Mouse (Mus musculus): ENCODE measurements around the gene Vps8. TPM values are rescaled to one million over a fixed set of nuclear protein-coding genes. Genes with fewer than 3 reads are reported as not detected.

The Vps8 gene
- total and polyA plus RNA-seq, 3 experiments: 13.6 to 17.6 (median 15.9) TPM

GRCm38 (mm10) chr16:21402068-21402467 lies 20.9 kb upstream of the Vps8 start:
- H3K27me3 ChIP-seq (replicated peaks): no peaks in the 10 kb centered on the region
- dilution Hi-C loops (cut with MboI; ENCODE audit: extremely low pct_ligation_motif_present, extremely low pct_unique_long_range_greater_than_20kb, low sequenced_read_pairs): no loop called here
- in situ Hi-C loops (cut with MboI; ENCODE audit: low pct_ligation_motif_present, low pct_unique_long_range_greater_than_20kb, low sequenced_read_pairs): no loop called here
- no peak overlapping the region for H3K4me3 ChIP-seq (replicated peaks in 1 of 3; ENCODE audit: low read depth in 2 of 3, low read length in 2 of 3, poor library complexity in 1 of 3)
- H3K9me3 ChIP-seq (replicated peaks; ENCODE audit: low read length): no peaks in the 10 kb centered on the region
- H3K9ac ChIP-seq (ENCODE audit: insufficient read depth, low read depth): no peak overlapping the region
- H3K4me2 ChIP-seq (ENCODE audit: insufficient read depth, low read depth, poor library complexity, severe bottlenecking): no peak overlapping the region
- H3K4me1 ChIP-seq (ENCODE audit: control insufficient read depth in 1 of 2, insufficient read depth in 2 of 2): 0 out of 4 replicates have a peak, but pooled peaks cover 0 to 2% of the 10 kb centered on the region in 2 experiments
- no peaks in the 10 kb centered on the region for H3K79me2 ChIP-seq (replicated peaks; ENCODE audit: control insufficient read depth, extremely low read depth, insufficient read depth, poor library complexity, severe bottlenecking)
- DNase-seq (ENCODE audit: extremely low read depth): no peak
- no peak overlapping the region for H3K27ac ChIP-seq (ENCODE audit: insufficient read depth, low read depth)
- TF ChIP-seq MAFK (IDR thresholded peaks at IDR 0.05; ENCODE audit: insufficient replicate concordance, low read length): no peak
- no peak for TF ChIP-seq ZC3H11A (IDR thresholded peaks at IDR 0.05; ENCODE audit: low read depth, low read length)
- no peak for TF ChIP-seq IRF4 (IDR thresholded peaks at IDR 0.05; ENCODE audit: low read depth, low read length)
- no peak for TF ChIP-seq MEF2A (IDR thresholded peaks at IDR 0.05; ENCODE audit: borderline replicate concordance, low read depth, low read length)
- no peak for TF ChIP-seq USF2 (conservative IDR thresholded peaks at IDR 0.05; ENCODE audit: low read depth, low read length)
- TF ChIP-seq TBP (conservative IDR thresholded peaks at IDR 0.05; ENCODE audit: low read depth, low read length): no peak
- TF ChIP-seq ZMIZ1 (IDR thresholded peaks at IDR 0.05; ENCODE audit: low read depth, low read length): no peak
- TF ChIP-seq CTCF (conservative IDR thresholded peaks at IDR 0.05 in 1 of 2, IDR thresholded peaks at IDR 0.05 in 1 of 2; ENCODE audit: low read depth in 2 of 2, low read length in 2 of 2): no peak
- TF ChIP-seq RAD21 (IDR thresholded peaks at IDR 0.05; ENCODE audit: low read depth, low read length): no peak
- TF ChIP-seq ELF1 (IDR thresholded peaks at IDR 0.05; ENCODE audit: low read depth, low read length): no peak
- no peak for TF ChIP-seq KAT2A (IDR thresholded peaks at IDR 0.05; ENCODE audit: insufficient replicate concordance, low read length)
- no peak for TF ChIP-seq ZNF384 (IDR thresholded peaks at IDR 0.05; ENCODE audit: low read depth, low read length)
- no peak for TF ChIP-seq CHD1 (IDR thresholded peaks at IDR 0.05; ENCODE audit: low read depth, low read length)
- no peak for TF ChIP-seq TCF12 (IDR thresholded peaks at IDR 0.05; ENCODE audit: low read depth, low read length)
- no peak for TF ChIP-seq MAX (IDR thresholded peaks at IDR 0.05; ENCODE audit: low read length)
- no peak for TF ChIP-seq JUND (conservative IDR thresholded peaks at IDR 0.05; ENCODE audit: low read depth, low read length)
- no peaks in the 10 kb centered on the region for H3K36me3 ChIP-seq (replicated peaks in 1 of 2; ENCODE audit: control insufficient read depth in 1 of 2, insufficient read depth in 1 of 2, low read length in 1 of 2)

GRCm38 (mm10) chr16:21403402-21403801 lies 19.5 kb upstream of the Vps8 start:
- Histone ChIP-seq H3K27ac (ENCODE audit: insufficient read depth, low read depth) (no peak overlapping the region), H3K4me1 (ENCODE audit: control insufficient read depth in 1 of 2, insufficient read depth in 2 of 2) (0 out of 4 replicates have a peak, but pooled peaks cover 0 to 2% of the 10 kb centered on the region in 2 experiments), H3K27me3 (replicated peaks) (no peaks in the 10 kb centered on the region), H3K4me3 (replicated peaks in 1 of 3; ENCODE audit: low read depth in 2 of 3, low read length in 2 of 3, poor library complexity in 1 of 3) (no peak overlapping the region), H3K79me2 (replicated peaks; ENCODE audit: control insufficient read depth, extremely low read depth, insufficient read depth, poor library complexity, severe bottlenecking) (no peaks in the 10 kb centered on the region), H3K9me3 (replicated peaks; ENCODE audit: low read length) (no peaks in the 10 kb centered on the region), H3K9ac (ENCODE audit: insufficient read depth, low read depth) (no peak overlapping the region), H3K36me3 (replicated peaks in 1 of 2; ENCODE audit: control insufficient read depth in 1 of 2, insufficient read depth in 1 of 2, low read length in 1 of 2) (no peaks in the 10 kb centered on the region), H3K4me2 (ENCODE audit: insufficient read depth, low read depth, poor library complexity, severe bottlenecking) (no peak overlapping the region)
- dilution Hi-C loops (cut with MboI; ENCODE audit: extremely low pct_ligation_motif_present, extremely low pct_unique_long_range_greater_than_20kb, low sequenced_read_pairs) (no loop called here), in situ Hi-C loops (cut with MboI; ENCODE audit: low pct_ligation_motif_present, low pct_unique_long_range_greater_than_20kb, low sequenced_read_pairs) (no loop called here)
- no peak for DNase-seq (ENCODE audit: extremely low read depth)
- TF ChIP-seq UBTF (IDR thresholded peaks at IDR 0.05; ENCODE audit: low read depth, low read length) (no peak), POLR2A (IDR thresholded peaks at IDR 0.05; ENCODE audit: low read depth, low read length) (no peak), HCFC1 (IDR thresholded peaks at IDR 0.05; ENCODE audit: low read depth, low read length) (no peak), BHLHE40 (IDR thresholded peaks at IDR 0.05; ENCODE audit: low read depth, low read length) (no peak), ZC3H11A (IDR thresholded peaks at IDR 0.05; ENCODE audit: low read depth, low read length) (no peak), PAX5 (IDR thresholded peaks at IDR 0.05; ENCODE audit: low read length) (no peak), NELFE (IDR thresholded peaks at IDR 0.05; ENCODE audit: low read depth, low read length) (no peak), ELF1 (IDR thresholded peaks at IDR 0.05; ENCODE audit: low read depth, low read length) (no peak), CTCF (conservative IDR thresholded peaks at IDR 0.05 in 1 of 2, IDR thresholded peaks at IDR 0.05 in 1 of 2; ENCODE audit: low read depth in 2 of 2, low read length in 2 of 2) (no peak), USF2 (conservative IDR thresholded peaks at IDR 0.05; ENCODE audit: low read depth, low read length) (no peak), USF1 (IDR thresholded peaks at IDR 0.05; ENCODE audit: low read depth, low read length) (no peak), POLR2AphosphoS2 (IDR thresholded peaks at IDR 0.05; ENCODE audit: low read depth, low read length) (no peak), SMC3 (IDR thresholded peaks at IDR 0.05; ENCODE audit: low read depth, low read length) (no peak), ZMIZ1 (IDR thresholded peaks at IDR 0.05; ENCODE audit: low read depth, low read length) (no peak), MXI1 (IDR thresholded peaks at IDR 0.05; ENCODE audit: low read depth, low read length) (no peak), RCOR1 (conservative IDR thresholded peaks at IDR 0.05; ENCODE audit: low read depth, low read length) (no peak), MAX (IDR thresholded peaks at IDR 0.05; ENCODE audit: low read length) (no peak), TCF12 (IDR thresholded peaks at IDR 0.05; ENCODE audit: low read depth, low read length) (no peak), EP300 (IDR thresholded peaks at IDR 0.05; ENCODE audit: low read length) (no peak), JUN (IDR thresholded peaks at IDR 0.05; ENCODE audit: insufficient read depth, low read depth, low read length) (no peak)

Measured in CH12.LX (cell line).